Mouse (Mus musculus) lung, postnatal 0 days (tissue): ENCODE data around the gene Tbc1d22a.

Experiments used
- CTCF ChIP-seq: IDR thresholded peaks from 2 replicates; pipeline ENCODE4 v1.5.1; 2016; ENCODE audit warnings: antibody characterized with exemption, mild to moderate bottlenecking
- EP300 ChIP-seq: IDR thresholded peaks from 2 replicates; pipeline ENCODE4 v1.6.1; 2016; ENCODE audit warnings: antibody characterized with exemption, mild to moderate bottlenecking, control low read depth

- no peak for TF ChIP-seq EP300
- TF ChIP-seq CTCF: no peak
Measured at GRCm38 (mm10) chr15:86234517-86235441, 20.5 kb downstream of the Tbc1d22a start.
